Mouse (Mus musculus) urinary bladder, adult 2 months (tissue): ENCODE results near the gene Zdhhc1. TPM values are rescaled to one million over a fixed set of nuclear protein-coding genes. Genes with fewer than 3 reads are reported as not detected.

Source experiments
- DNase-seq: peaks from one replicate; pipeline ENCODE4 v3.0.0; 2022; ENCODE audit warnings: low spot score
- polyA plus RNA-seq: library from polyadenylated mRNA; depleted of rRNA; stranded (reverse); fragments of >200 nt; gene quantifications from 2 replicates; pipeline ENCODE4 v1.2.3, GENCODE M21; 2012

Gene Zdhhc1
- polyA plus RNA-seq, 1 experiment = 56.7 TPM

GRCm38 (mm10) chr8:105455218-105455617 is 41.5 kb downstream of the Zdhhc1 start:
- DNase-seq = no peak

- DNase-seq = no peak
These were observed 42.6 kb downstream of the Zdhhc1 start for GRCm38 (mm10) chr8:105454088-105454487.

GRCm38 (mm10) chr8:105453296-105453695 is 43.4 kb downstream of the Zdhhc1 start:
- DNase-seq = no peak

GRCm38 (mm10) chr8:105451903-105452603 is 44.6 kb downstream of the Zdhhc1 start:
- DNase-seq = no peak

- no peak for DNase-seq
These were observed 45.7 kb downstream of the Zdhhc1 start for GRCm38 (mm10) chr8:105450977-105451376.

- DNase-seq = no peak
These were observed 48.1 kb downstream of the Zdhhc1 start for GRCm38 (mm10) chr8:105448596-105448995.

- DNase-seq = no peak
These were observed 48.5 kb downstream of the Zdhhc1 start for GRCm38 (mm10) chr8:105448188-105448587.

DNA sequence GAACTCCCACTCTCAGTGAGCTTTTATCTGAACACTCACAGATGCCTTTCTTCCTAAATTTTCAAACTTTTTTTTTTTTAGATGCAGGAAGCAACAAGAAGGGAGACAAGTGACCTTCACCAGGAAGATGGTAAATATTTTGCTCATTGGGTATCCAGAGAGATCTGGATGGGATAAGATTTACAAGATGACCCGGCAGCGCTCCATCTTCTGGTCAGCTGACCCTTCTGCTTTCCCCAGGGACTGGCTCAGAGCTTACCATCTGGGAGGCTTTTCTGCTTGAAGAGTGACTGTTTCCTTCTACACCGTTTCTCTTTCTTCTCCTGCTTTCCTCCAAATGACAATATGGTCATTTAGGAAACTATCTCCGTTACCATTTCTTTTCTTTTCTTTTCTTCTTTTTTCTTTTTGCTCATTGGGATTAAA is 50.6 kb downstream of the Zdhhc1 start:
- no peak for DNase-seq

DNA sequence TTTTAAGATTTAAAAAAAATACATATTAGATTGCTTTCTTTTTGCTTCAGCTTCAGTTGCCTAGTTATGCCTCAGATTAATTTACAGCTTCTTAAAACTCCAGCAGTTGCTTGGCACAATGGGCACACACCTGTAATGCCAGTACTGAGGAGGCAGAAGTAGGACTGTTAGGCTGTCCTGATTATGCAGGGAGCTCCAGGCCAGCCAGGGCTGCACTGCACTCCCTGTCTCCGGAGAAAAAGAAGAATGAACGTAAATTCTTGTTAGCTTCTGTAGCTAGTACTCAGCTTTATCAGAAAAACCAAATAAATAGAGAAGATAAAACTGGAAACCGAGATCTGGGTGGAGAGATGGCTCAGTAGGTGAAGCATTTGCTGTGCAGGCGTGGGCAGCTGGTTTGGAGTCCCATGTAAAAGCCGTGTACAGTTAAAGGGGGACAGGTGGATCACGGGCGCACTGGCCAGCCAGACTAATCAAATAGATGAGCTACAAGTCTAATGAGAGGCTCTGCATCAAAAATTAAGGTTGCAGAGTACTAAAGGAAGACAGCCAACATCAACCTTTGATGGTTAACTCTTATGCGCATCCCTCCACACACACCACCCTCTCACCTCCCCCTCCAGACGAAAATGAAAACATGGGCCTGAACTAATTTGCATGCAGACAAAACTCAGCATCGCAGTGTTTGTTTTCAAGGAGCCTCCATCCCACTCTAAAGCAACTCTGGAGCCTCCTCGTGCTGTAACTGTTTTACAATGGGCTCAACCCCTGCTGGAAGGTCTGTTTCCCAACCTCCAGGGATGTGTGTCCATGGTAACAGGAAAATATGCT is 51.2 kb downstream of the Zdhhc1 start:
- DNase-seq = no peak

GRCm38 (mm10) chr8:105442661-105443060 is 54.0 kb downstream of the Zdhhc1 start:
- DNase-seq = no peak

- no peak for DNase-seq
These were observed 55.3 kb downstream of the Zdhhc1 start for GRCm38 (mm10) chr8:105441433-105441832.

GRCm38 (mm10) chr8:105438865-105439264 is 57.8 kb downstream of the Zdhhc1 start:
- no peak for DNase-seq

- no peak for DNase-seq
These were observed 59.5 kb downstream of the Zdhhc1 start for GRCm38 (mm10) chr8:105437078-105437748.

DNA sequence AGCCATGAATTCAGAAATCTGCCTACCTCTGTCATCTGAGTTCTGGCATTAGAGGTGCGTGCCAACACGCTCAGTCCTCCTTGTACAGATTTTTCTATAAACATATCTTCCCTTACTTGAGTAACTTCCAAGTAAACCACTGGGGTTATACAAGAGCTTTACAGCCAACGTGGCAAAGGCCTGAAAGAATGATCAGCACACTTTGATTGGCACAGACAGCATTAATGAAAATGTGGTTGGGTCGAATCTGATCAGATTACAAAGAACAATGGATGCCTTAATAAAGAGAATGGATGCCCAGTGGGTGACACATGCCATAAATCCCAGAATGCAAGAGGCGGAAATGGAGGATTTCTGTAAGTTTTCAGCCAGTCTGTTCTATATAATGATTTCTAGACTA is 60.5 kb downstream of the Zdhhc1 start:
- no peak for DNase-seq

GRCm38 (mm10) chr8:105434136-105434535 is 62.6 kb downstream of the Zdhhc1 start:
- no peak for DNase-seq

GRCm38 (mm10) chr8:105433511-105433910 is 63.2 kb downstream of the Zdhhc1 start:
- DNase-seq = no peak

GRCm38 (mm10) chr8:105433021-105433420 is 63.7 kb downstream of the Zdhhc1 start:
- no peak for DNase-seq

DNA sequence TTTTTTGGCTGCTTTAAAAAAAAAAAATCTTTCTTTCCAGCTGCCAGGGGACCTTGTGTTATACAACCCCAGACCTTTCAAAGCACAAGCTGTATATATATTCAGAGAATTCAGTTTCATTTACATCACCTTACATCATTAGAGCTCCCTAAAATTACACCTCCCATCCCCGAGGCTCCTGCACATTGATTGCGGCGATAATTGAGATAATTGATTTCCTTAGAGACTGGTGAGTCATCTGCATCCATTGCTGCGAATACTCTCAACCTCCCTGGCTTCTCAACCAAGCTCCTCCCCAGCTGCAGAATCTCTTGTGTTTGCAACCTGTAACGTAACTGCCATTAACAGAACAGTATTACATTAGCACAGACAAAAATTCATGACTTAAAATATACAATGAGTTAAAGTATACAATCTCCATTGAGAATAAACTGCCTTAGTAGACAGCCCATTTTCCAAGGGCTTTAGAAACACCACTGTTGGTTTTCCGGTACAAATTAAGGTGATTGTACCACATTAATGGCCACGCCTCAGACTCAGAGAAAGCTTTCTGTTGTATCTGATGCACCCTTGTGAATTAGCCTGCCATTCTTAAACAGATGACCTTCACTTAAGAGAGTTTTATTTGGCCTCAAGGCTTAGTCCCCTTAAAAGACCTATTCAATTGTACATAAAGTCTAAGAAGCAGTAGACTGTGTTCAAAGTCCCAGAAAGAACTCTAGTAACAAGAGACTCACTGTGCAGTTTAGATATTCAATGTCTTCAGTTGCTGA is 64.8 kb downstream of the Zdhhc1 start:
- no peak for DNase-seq

GRCm38 (mm10) chr8:105426878-105427277 is 69.8 kb downstream of the Zdhhc1 start:
- DNase-seq = no peak
